Comparison of ENCODE assay signal across 18 mouse cellular contexts in the genomic region with DNA sequence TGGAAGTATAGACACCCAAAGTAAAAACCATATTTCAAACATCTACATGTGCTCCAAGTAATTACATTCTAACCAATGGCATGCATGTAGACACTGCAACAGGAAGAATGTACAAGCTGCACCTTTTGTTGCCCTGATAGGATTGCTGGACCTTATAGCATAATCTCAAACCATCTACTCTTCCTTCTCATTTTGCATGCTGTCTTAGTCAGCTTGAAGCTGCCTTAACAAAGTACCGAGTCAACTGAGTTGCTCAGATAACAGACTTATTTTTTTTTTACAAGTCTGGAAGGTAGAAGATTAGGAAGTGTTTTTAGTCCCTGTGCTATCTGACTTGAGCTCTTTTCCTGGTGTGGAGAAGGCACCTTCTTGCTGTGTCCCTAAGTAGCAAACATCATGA.
"Had no signal": no experiment of that assay in that cellular context is flagged by ENCODE, and none has a peak within 500 bp of the region (broad histone marks: within the 10 kb centered on the region; RNA-seq: fewer than 3 reads in every experiment).

No protein-coding gene starts in this region.

- H3K4me1 ChIP-seq: lung, embryonic 15.5 days; midbrain, embryonic 12.5 days; midbrain, embryonic 15.5 days; neural tube, embryonic 12.5 days; neural tube, embryonic 15.5 days had no signal

- H3K27me3 ChIP-seq: lung, embryonic 15.5 days; midbrain, embryonic 12.5 days; midbrain, embryonic 15.5 days; neural tube, embryonic 12.5 days; neural tube, embryonic 15.5 days had no signal

- H3K9me3 ChIP-seq: lung, embryonic 15.5 days; midbrain, embryonic 12.5 days; midbrain, embryonic 15.5 days; neural tube, embryonic 12.5 days; neural tube, embryonic 15.5 days had no signal

- H3K36me3 ChIP-seq: lung, embryonic 15.5 days; midbrain, embryonic 12.5 days; midbrain, embryonic 15.5 days; neural tube, embryonic 12.5 days; neural tube, embryonic 15.5 days had no signal

- H3K9ac ChIP-seq: lung, embryonic 15.5 days; midbrain, embryonic 12.5 days; midbrain, embryonic 15.5 days; neural tube, embryonic 12.5 days; neural tube, embryonic 15.5 days had no signal

- H3K4me3 ChIP-seq: left cerebral cortex, adult 2 months; lung, embryonic 15.5 days; midbrain, embryonic 12.5 days; midbrain, embryonic 15.5 days; neural tube, embryonic 12.5 days; neural tube, embryonic 15.5 days had no signal

- ATAC-seq: intestine, embryonic 16.5 days; midbrain, embryonic 15.5 days had no signal

- DNase-seq: kidney, adult 18-20 months; kidney, adult 9 months; kidney, postnatal 14 days; kidney, postnatal 4 days; layer of hippocampus, postnatal 36 days; lung, adult 18-20 months; lung, postnatal 14 days; retina, postnatal 1 day; thymus, adult 18-20 months; thymus, postnatal 36 days had no signal

- H3K4me2 ChIP-seq: lung, embryonic 15.5 days; midbrain, embryonic 12.5 days; midbrain, embryonic 15.5 days; neural tube, embryonic 12.5 days; neural tube, embryonic 15.5 days had no signal

- H3K27ac ChIP-seq: left cerebral cortex, adult 2 months; lung, embryonic 15.5 days; macrophage; midbrain, embryonic 12.5 days; midbrain, embryonic 15.5 days; neural tube, embryonic 12.5 days; neural tube, embryonic 15.5 days had no signal
